Mouse (Mus musculus) cerebellum, adult 11-12 months (tissue): ENCODE results near the gene Rsrp1.

Source experiments
- DNase-seq: peaks from one replicate; pipeline ENCODE4 v3.0.0; 2022

Rsrp1 gene

DNA sequence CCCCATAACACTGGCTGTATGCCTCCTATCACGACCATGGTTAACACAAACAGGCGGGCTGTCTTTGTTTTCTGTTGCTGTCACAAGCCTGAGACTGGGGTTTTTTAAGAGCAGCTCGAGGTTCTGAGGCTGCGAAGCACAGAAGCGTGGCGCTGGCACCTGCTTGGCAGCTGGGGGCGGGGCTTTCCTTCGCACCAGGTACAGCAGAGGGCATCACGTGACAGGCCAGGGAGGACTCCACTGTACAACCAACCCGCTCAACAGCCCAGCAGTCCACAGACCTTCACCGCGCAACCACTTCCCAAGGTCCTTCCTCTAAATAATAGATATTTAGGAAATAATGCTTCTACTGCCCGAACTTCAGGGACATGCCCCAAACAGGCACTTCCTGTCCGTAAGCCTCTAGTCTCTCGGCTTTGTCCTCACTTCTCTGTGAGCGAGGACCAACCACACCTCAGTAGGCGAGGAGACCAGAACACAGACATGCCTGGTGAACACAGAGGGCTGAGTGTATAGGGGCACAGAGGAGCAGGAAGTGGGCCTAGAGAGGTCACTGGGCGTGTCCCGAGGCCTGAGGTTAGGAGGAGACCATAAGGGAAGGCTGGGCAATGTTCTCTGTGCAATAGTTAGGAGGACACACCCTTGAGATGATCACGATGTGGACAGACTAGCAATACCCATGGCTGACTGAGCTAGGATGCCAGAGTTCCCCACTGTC, 44.7 kb downstream of the Rsrp1 start:
- DNase-seq: no peak

DNA sequence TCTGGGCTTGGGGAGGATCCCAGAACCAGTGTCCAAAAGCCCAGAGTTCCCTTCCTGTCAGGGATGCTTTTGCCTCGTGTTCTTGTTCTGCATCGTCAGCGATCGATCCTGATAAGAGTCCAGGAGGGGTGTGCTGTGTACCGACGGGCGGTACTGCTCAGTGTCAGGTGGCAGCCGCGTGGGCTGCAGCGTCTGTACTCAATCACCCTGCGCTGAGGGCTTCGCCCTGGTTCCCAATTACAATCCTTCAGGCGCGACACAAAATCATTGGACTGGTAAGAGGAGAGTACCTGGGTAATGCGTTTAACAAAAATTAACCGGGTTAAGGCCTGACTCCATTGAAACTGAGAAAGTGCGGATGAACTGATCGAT, 45.2 kb downstream of the Rsrp1 start:
- DNase-seq: no peak

DNA sequence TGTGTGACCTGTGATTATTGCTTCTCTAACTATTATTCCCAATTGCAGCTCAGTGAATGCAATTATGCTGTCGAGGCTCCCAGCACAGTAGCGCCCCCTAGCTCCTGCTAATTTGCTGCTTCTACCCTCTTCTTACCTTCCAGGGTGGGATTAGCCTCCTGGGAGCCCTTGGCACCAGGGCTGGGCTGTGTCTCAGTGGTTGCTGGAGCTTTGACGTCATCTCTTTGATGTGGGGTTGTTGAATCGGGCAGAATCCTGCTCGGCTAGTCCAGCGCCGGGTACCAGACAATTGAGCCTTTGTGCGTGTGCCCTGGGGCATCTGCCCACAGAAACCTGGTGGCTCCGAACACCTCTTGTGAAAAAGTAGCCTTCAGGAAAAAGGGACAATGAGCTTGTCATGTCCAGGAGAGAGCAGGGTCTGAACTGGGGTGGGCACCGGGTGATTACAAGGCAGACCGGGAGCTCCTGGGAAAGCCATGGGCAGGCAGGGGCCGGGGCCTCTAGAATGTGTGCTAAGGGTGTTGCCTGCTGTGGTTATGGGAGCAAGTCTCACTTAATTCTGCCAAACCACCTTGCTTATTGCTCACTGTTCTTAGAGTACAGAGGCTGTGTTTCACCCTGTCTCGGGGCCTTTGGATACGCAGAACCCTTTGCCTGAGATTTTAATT, 52.0 kb downstream of the Rsrp1 start:
- no peak for DNase-seq

DNA sequence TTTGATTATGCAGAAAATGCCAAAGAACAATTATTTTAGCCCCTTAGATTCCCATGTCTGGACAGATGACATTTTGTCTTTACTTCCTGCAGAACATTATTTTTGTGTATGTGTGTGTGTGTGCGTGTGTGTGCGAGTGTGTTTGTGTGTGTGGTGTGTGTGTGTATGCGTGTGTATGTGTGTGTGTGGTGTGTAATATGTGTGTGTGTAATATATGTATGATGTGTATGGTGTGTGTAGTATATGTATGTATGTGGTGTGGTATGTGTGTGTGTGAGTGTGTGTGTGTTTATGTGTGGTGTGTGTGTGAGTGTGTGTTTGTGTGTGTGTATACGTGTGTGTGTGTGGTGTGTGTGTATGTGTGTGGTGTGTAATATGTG, 52.5 kb downstream of the Rsrp1 start:
- DNase-seq: no peak
